Mouse (Mus musculus): Measurements from ENCODE around the gene Ankrd6.

DNA sequence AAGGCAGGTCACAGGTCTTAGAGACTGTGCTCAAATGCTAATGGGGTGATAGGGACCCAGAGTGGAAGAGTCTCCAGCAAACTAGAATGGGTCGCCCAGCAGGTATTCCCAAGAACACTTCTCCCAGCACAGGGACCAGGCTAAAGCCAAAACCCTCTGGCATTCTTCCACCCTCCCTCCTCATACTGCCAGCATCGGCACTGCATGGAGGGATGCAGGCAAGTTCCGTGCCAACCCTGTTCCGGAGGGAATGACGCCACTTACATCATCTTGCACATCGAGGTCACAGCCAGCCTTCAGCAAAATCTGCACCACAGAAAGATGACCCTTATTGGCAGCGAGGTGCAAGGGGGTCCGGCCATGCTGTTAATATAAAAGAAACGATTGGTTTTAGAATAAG lies 114.6 kb downstream of the Ankrd6 start:
- TF ChIP-seq CTCF (IDR thresholded peaks at IDR 0.05) (no peak), POLR2A (IDR thresholded peaks at IDR 0.05; ENCODE audit: insufficient read depth, low read depth, low read length) (no peak)
